Mouse (Mus musculus) spleen, embryonic (tissue): ENCODE data around the gene Alms1.
"Not testable (repeated sequence)": the region's sequence is repeated elsewhere in the genome, so short reads cannot be mapped to it uniquely, and the experiment has no call there.

ENCODE experiments used
- CTCF ChIA-PET: fragments of 350-600 bp; sonication (Branson Sonifier 250); formaldehyde crosslinking; loops from one replicate; lab custom pipeline; 2022; lab: Charles Lee

Alms1 gene

GRCm38 (mm10) chr6:85587396-85588143 is at the start of gene Alms1:
Alms1 (plus strand) TSS chr6:85587531.
- CTCF ChIA-PET: no interaction called here

- CTCF ChIA-PET: no interaction called here
Measured at GRCm38 (mm10) chr6:85543351-85544175, 43.8 kb upstream of the Alms1 start.

GRCm38 (mm10) chr6:85544251-85544881 is 43.0 kb upstream of the Alms1 start:
- CTCF ChIA-PET: no interaction called here

GRCm38 (mm10) chr6:85547642-85548041 is 39.7 kb upstream of the Alms1 start:
- CTCF ChIA-PET: no interaction called here

GRCm38 (mm10) chr6:85562374-85562773 is 25.0 kb upstream of the Alms1 start:
- CTCF ChIA-PET: no interaction called here

- CTCF ChIA-PET: interaction anchor here (0.6 kb wide), 1 partner anchor 22 kb away, joined by 3 read pairs; no protein-coding TSS in a partner anchor
Measured at GRCm38 (mm10) chr6:85572816-85573215, 14.5 kb upstream of the Alms1 start.

- CTCF ChIA-PET: interaction anchor here (0.6 kb wide), 1 partner anchor 9 kb away, joined by 3 read pairs; no protein-coding TSS in a partner anchor
Measured at GRCm38 (mm10) chr6:85581688-85582087, 5.6 kb upstream of the Alms1 start.

GRCm38 (mm10) chr6:85584612-85585011 is 2.7 kb upstream of the Alms1 start:
- CTCF ChIA-PET: no interaction called here

- CTCF ChIA-PET: no interaction called here
Measured at GRCm38 (mm10) chr6:85586805-85587367, 445 bp upstream of the Alms1 start.

- CTCF ChIA-PET: interaction anchor here (0.6 kb wide), 1 partner anchor 933 kb away, joined by 10 read pairs; no protein-coding TSS in a partner anchor
Measured at GRCm38 (mm10) chr6:85588164-85588563, 833 bp downstream of the Alms1 start.

- CTCF ChIA-PET: interaction anchor here (0.6 kb wide), 1 partner anchor 934 kb away, joined by 10 read pairs; no protein-coding TSS in a partner anchor
Measured at GRCm38 (mm10) chr6:85588568-85588967, 1.2 kb downstream of the Alms1 start.

- CTCF ChIA-PET: interaction anchor here (0.6 kb wide), 1 partner anchor 86 kb away, joined by 3 read pairs; no protein-coding TSS in a partner anchor
Measured at GRCm38 (mm10) chr6:85590116-85590515, 2.8 kb downstream of the Alms1 start.

GRCm38 (mm10) chr6:85599310-85599709 is 12.0 kb downstream of the Alms1 start:
- CTCF ChIA-PET: no interaction called here

GRCm38 (mm10) chr6:85610511-85610910 is 23.2 kb downstream of the Alms1 start:
- CTCF ChIA-PET: interaction anchor here (0.6 kb wide), 1 partner anchor 88 kb away, joined by 8 read pairs; no protein-coding TSS in a partner anchor

GRCm38 (mm10) chr6:85620826-85621225 is 33.5 kb downstream of the Alms1 start:
- CTCF ChIA-PET: interaction anchor here (0.6 kb wide), 1 partner anchor 285 kb away, joined by 3 read pairs; no protein-coding TSS in a partner anchor

- CTCF ChIA-PET: no interaction called here
Measured at GRCm38 (mm10) chr6:85621600-85621999, 34.3 kb downstream of the Alms1 start.

- CTCF ChIA-PET: no interaction called here
Measured at GRCm38 (mm10) chr6:85624511-85624910, 37.2 kb downstream of the Alms1 start.

- CTCF ChIA-PET: no interaction called here
Measured at GRCm38 (mm10) chr6:85633165-85633564, 45.8 kb downstream of the Alms1 start.

GRCm38 (mm10) chr6:85653244-85653643 is 65.9 kb downstream of the Alms1 start:
- CTCF ChIA-PET: no interaction called here

- CTCF ChIA-PET: not testable (repeated sequence)
Measured at GRCm38 (mm10) chr6:85701943-85702342, 114.6 kb downstream of the Alms1 start.

GRCm38 (mm10) chr6:85709206-85709605 is 121.9 kb downstream of the Alms1 start:
- CTCF ChIA-PET: not testable (repeated sequence)
